Mouse (Mus musculus): ENCODE results near the gene Gna12. TPM values are rescaled to one million over a fixed set of nuclear protein-coding genes. Genes with fewer than 3 reads are reported as not detected.

Gene Gna12
- polyA plus RNA-seq, 1 experiment: 122 TPM

DNA sequence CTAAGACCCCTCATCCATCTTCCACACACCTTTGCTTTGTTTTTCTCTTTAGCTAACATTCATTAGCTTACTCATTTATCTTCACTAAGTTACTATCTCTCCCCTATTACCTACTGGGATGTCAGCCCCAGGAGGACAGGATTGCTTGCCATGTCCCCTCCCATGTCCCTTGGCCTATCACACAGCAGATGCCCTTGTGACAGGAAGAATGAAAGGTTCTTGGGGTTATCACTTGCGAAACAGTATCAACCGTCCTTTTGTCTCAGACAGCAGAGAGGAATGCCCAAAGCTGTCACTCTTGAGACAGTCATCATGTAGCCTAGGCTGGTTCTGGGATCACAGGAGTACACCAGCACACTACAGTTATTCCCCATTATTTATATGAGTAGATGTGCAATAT lies 35.1 kb downstream of the Gna12 start:
- TF ChIP-seq CTCF (IDR thresholded peaks at IDR 0.05; ENCODE audit: borderline replicate concordance, extremely low read depth, insufficient read depth, insufficient read length) (no peak), POLR2A (IDR thresholded peaks at IDR 0.05; ENCODE audit: borderline replicate concordance, extremely low read depth, insufficient read depth, insufficient read length, poor library complexity, severe bottlenecking) (no peak)
- DNase-seq (ENCODE audit: low read depth): no peak

DNA sequence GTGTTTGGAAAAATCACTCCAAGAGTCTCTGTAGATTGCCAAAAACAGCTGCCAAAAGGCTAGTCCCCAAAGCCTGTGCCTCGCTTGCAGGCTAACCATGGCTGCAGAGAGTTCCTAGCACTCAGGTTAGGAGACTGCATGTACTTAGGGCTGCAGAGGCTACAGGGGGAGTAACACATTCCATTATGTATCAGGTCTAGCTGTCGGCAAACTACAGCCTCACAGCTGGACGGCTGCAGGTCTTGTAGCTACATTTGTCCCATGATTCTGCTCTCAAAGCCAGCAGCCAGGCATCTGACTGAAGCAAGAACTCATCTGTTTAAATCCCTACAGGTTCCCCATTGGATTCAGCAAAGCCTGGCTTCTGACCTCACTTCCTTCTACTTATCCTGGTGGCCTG lies 35.5 kb downstream of the Gna12 start:
- no peak for DNase-seq (ENCODE audit: low read depth)
- TF ChIP-seq POLR2A (IDR thresholded peaks at IDR 0.05; ENCODE audit: borderline replicate concordance, extremely low read depth, insufficient read depth, insufficient read length, poor library complexity, severe bottlenecking) (no peak), CTCF (IDR thresholded peaks at IDR 0.05; ENCODE audit: borderline replicate concordance, extremely low read depth, insufficient read depth, insufficient read length) (no peak)

DNA sequence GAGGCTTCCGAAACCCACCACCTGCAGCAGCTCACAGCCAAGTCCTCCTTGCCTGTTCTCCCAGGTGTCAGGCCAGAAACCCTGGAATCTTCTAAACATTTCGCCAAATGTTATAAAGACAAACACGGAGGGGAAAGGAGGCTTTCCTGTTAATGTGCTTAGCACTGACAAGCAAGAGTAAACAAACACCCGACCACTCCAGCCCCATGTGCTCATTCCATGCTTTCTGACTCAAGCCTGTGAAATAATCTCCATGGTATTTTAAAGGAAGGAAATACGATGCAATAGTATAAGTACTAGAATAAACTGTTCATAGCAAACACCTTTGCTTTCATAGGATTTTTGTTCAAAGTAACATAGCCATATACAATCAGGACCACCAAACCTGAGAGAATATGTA lies 38.0 kb downstream of the Gna12 start:
- no peak for DNase-seq (ENCODE audit: low read depth)
- TF ChIP-seq POLR2A (IDR thresholded peaks at IDR 0.05; ENCODE audit: borderline replicate concordance, extremely low read depth, insufficient read depth, insufficient read length, poor library complexity, severe bottlenecking) (no peak), CTCF (IDR thresholded peaks at IDR 0.05; ENCODE audit: borderline replicate concordance, extremely low read depth, insufficient read depth, insufficient read length) (no peak)

DNA sequence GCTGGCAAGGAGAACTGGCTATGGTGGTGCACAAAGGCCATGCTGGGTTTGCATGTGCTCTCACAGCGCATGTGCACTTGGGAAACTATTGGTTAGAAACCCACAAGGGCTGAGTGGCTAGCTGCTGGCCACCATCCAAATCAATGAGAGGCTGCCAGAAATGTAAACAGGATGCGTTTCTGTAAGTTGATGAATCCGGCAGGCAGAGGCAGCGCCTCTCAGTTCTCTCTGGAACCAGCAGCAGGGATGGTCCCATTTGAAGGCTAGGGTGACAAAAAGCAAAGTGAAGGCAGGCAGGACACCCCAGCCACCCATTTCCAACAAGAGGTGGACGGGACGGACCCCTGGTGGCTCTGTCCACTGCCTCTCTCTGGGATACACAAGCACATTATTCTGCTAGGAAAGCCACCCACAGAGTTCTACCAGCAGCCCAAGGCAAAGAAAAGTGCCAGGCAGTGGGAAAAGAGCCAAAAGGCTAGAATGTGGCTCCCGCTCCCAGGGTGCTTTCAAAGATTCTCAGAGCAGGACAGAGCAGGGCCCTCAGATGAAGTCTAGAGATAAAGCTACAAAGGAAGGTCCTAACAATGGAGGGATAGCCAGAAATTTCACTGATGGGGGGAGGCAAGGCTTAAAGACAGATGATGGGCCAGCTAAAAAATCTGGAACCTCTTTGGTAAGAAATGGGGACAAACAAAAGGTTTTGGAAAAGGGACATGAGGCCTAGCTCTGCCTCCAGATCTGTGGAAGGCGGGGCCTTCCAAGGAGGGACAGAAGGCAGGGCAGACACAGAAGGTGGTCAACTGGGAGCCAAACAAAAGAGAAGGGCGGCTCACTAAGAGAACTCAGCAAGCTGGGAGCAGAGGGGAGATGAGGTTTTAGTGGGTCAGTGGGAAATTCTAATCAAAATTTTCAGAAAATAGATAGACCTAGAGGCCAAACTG lies 39.0 kb downstream of the Gna12 start:
- TF ChIP-seq CTCF (IDR thresholded peaks at IDR 0.05; ENCODE audit: borderline replicate concordance, extremely low read depth, insufficient read depth, insufficient read length): no peak
- TF ChIP-seq POLR2A (IDR thresholded peaks at IDR 0.05; ENCODE audit: borderline replicate concordance, extremely low read depth, insufficient read depth, insufficient read length, poor library complexity, severe bottlenecking): no peak
- peak; percentile 96 for DNase-seq (ENCODE audit: low read depth)

DNA sequence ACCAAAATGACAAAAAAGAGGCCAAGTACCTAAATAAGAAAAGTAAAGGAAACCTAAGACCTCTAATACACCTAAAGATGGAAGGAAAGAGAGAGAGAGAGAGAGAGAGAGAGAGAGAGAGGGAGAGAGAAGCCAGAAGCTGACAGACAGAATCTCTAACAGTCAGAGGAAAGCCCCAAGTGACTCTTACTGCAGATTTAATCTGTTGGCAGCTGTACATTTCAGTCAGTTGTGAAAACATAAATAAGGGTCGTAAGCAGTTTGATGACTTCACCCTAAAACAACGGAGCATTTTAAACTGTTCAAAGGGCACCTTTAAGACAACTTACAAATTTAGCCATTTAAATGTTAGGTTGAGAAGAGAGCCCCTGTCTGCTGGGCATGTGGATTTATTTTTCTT lies 39.8 kb downstream of the Gna12 start:
- peak; percentile 43 for DNase-seq (ENCODE audit: low read depth)
- no peak for TF ChIP-seq CTCF (IDR thresholded peaks at IDR 0.05; ENCODE audit: borderline replicate concordance, extremely low read depth, insufficient read depth, insufficient read length)
- no peak for TF ChIP-seq POLR2A (IDR thresholded peaks at IDR 0.05; ENCODE audit: borderline replicate concordance, extremely low read depth, insufficient read depth, insufficient read length, poor library complexity, severe bottlenecking)

DNA sequence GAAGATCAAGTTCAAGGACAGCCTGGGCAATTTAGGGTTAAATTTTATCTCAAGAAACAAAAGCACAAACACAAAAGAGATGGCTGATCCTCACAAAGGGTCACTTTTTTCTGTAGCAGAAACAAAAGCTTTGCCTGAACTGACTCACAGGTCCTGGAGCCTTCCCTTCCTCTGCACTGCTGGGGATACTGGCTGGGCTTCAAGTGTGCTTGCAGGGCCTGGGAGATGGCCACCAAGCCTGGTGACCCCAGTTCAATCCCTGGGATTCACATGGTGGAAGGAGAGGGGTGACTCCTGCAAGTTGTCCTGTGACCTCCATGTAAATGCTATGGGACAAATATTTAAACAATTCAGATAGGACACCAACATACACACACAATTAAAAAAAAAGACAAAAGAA lies 40.7 kb downstream of the Gna12 start:
- TF ChIP-seq CTCF (IDR thresholded peaks at IDR 0.05; ENCODE audit: borderline replicate concordance, extremely low read depth, insufficient read depth, insufficient read length) (no peak), POLR2A (IDR thresholded peaks at IDR 0.05; ENCODE audit: borderline replicate concordance, extremely low read depth, insufficient read depth, insufficient read length, poor library complexity, severe bottlenecking) (no peak)
- DNase-seq (ENCODE audit: low read depth): no peak

DNA sequence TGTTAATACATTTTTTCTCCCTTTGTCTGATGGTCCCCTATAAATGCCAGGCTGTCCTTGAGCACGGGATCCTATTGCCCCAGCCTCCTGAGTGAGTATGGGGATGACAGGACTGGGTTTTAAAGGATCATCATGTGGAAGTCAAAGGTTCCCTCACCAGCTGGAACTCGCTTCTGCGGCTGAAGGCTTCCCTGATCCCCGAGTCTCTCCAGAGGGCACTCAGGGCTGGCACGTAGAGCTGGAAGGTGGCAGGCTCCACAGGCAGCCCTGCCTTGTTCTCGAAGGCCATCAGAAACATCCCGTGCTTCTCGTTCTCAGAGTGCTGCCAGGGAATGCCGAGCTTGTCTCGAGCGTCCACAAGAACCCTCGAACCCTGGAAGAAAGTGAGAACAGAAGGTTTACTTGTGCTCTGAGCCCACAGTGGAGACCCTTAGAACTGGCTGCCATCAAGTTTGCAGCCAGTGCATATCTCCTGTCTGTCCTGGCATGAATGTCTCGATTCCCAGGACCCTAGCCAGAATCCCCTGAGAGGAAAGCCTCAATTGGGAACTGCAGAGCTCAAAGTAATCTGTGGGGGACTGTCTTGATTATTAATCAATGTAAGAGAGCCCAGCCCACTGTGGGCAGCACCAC lies 44.9 kb downstream of the Gna12 start:
- no peak for TF ChIP-seq POLR2A (IDR thresholded peaks at IDR 0.05; ENCODE audit: borderline replicate concordance, extremely low read depth, insufficient read depth, insufficient read length, poor library complexity, severe bottlenecking)
- TF ChIP-seq CTCF (IDR thresholded peaks at IDR 0.05; ENCODE audit: borderline replicate concordance, extremely low read depth, insufficient read depth, insufficient read length): no peak
- peak; percentile 19 for DNase-seq (ENCODE audit: low read depth)

DNA sequence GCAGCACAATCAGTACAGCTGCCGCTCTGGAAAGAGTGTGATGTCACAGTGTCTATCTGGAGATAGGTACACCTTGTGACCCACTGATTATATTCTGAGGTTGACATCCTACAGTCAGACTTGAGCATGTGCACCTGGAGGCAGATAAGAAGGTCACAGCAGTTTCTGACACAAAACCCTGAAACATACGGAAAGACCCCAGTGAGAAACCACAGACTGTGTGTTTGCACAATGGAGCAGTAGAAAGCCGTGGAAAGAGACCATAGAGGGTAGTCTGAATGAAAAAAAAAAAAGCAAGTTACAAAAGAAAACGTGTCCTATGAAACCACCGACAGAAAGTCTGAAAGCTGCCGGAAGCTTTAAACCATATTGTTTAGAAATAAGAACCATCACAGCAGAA lies 45.9 kb downstream of the Gna12 start:
- TF ChIP-seq CTCF (IDR thresholded peaks at IDR 0.05; ENCODE audit: borderline replicate concordance, extremely low read depth, insufficient read depth, insufficient read length) (no peak), POLR2A (IDR thresholded peaks at IDR 0.05; ENCODE audit: borderline replicate concordance, extremely low read depth, insufficient read depth, insufficient read length, poor library complexity, severe bottlenecking) (no peak)
- no peak for DNase-seq (ENCODE audit: low read depth)

DNA sequence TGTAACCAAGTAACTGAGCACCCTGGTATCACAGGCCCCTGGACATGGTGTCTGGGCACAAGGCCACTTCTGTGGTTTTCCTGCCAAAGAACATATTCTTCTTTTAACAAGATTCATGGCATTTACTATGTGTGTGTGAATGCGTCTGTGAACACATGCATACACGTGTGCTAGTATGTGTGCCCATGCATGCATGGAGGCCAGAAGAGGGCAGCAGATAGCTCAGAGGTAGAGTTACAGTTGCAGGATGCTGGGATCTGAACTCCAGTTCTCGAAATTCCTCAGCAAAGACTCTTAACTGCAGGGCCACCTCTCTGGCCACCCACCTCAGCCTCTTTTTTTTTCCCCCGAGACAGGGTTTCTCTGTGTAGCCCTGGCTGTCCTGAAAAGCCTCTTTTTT lies 46.7 kb downstream of the Gna12 start:
- no peak for DNase-seq (ENCODE audit: low read depth)
- TF ChIP-seq POLR2A (IDR thresholded peaks at IDR 0.05; ENCODE audit: borderline replicate concordance, extremely low read depth, insufficient read depth, insufficient read length, poor library complexity, severe bottlenecking) (no peak), CTCF (IDR thresholded peaks at IDR 0.05; ENCODE audit: borderline replicate concordance, extremely low read depth, insufficient read depth, insufficient read length) (peak; percentile 11; the same call in 1 of the 2 replicates)

DNA sequence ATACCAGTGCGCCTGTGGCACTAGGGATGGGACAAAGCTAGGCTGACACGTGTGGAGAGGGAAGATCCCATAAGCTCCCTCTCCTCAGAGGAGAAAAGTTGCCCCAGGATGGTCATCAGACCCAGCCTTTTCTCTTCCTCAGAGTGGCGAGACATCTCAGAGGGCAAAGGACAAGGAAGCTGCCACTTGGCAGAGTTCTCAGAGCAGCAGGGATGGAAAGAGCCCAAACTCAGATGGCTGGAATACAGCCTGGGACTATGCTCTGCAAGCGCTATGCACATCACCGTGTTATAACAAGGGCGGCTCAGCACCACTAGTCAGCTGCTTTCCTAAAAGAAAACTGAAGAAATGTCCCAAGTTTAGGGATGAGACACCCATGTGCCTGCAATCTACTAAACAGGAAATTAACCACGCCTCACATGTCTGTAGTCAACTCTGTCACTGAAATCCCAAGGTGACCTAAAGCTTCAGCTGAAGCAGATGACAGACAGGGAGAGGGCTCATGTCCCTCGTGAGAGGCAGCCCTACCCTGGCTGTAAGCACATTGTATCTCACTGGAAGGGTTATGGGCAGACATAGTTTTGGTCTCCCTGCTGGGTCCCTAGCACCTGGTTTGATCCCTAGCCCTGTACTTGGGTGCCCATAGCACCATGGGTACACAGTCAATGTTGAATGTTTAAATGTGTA lies 48.2 kb downstream of the Gna12 start:
- TF ChIP-seq POLR2A (IDR thresholded peaks at IDR 0.05; ENCODE audit: borderline replicate concordance, extremely low read depth, insufficient read depth, insufficient read length, poor library complexity, severe bottlenecking): no peak
- no peak for TF ChIP-seq CTCF (IDR thresholded peaks at IDR 0.05; ENCODE audit: borderline replicate concordance, extremely low read depth, insufficient read depth, insufficient read length)
- DNase-seq (ENCODE audit: low read depth): no peak

DNA sequence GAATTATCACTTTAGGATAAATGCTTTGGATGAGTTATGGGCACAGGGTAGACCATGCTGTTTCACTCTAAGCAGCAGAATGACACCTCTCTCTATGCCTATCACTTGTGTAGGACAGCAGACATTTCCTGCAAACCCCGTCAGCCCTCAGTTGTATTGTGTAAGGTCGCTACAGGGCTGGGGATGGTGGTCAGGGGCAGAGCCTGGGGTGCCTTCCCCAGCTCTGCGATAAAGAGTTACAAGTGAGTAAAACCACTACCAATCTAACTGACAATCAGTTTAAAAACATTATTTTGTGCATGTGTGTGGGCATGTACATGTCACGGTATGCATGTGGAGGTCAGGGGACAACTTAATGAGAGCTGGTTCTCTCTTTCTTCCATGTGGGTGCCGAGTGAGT lies 49.1 kb downstream of the Gna12 start:
- DNase-seq (ENCODE audit: low read depth): no peak
- TF ChIP-seq POLR2A (IDR thresholded peaks at IDR 0.05; ENCODE audit: borderline replicate concordance, extremely low read depth, insufficient read depth, insufficient read length, poor library complexity, severe bottlenecking) (no peak), CTCF (IDR thresholded peaks at IDR 0.05; ENCODE audit: borderline replicate concordance, extremely low read depth, insufficient read depth, insufficient read length) (no peak)
